Mouse (Mus musculus) CH12F3 (cell line): Measurements from ENCODE around the gene Zfp965.
"Not testable (repeated sequence)": the region's sequence is repeated elsewhere in the genome, so short reads cannot be mapped to it uniquely, and the experiment has no call there.

Source experiments
- in situ Hi-C: fragments of 300-500 bp; cut with MboI; formaldehyde crosslinking; loops from 2 replicates; pipeline ENCODE4 v1.14.3; 2020; ENCODE audit warnings: low sequenced_read_pairs

Gene Zfp965

GRCm38 (mm10) chr2:175469685-175470084 is at the start of gene Zfp965:
Gene Zfp965 (plus strand): TSS chr2:175469985.
- in situ Hi-C loops, result not testable (repeated sequence)

GRCm38 (mm10) chr2:175435707-175436106 is 34.1 kb upstream of the Zfp965 start, which contains the start of gene Gm4724:
Gene Gm4724 (minus strand): TSS chr2:175435807.
- in situ Hi-C loops, result not testable (repeated sequence)
